Mouse (Mus musculus): Measurements from ENCODE around the gene Selenok.

- TF ChIP-seq CTCF (IDR thresholded peaks at IDR 0.05; ENCODE audit: low read depth): no peak
- TF ChIP-seq EP300 (IDR thresholded peaks at IDR 0.05; ENCODE audit: low read depth): no peak
These were observed 19.6 kb downstream of the Selenok start for GRCm38 (mm10) chr14:29987739-29988138.
